Mouse (Mus musculus): ENCODE results near the gene Etv1. TPM values are rescaled to one million over a fixed set of nuclear protein-coding genes. Genes with fewer than 3 reads are reported as not detected.

Etv1 gene
- 1.1 and 1.2 TPM in 2 replicates for polyA plus RNA-seq (2016; fragmentation: Nextera tagmentation; extraction: Ambion mirVana)

GRCm38 (mm10) chr12:38779186-38779777 is at the start of gene Etv1:
Gene Etv1, plus strand, starts transcription at chr12:38779380.
- H3K27ac ChIP-seq, result peak within 1 kb of the TSS; percentile 49; the same call in 1 of the 2 replicates
- H3K36me3 ChIP-seq, result no peaks in the 10 kb centered on the region
- peak; percentile 47 for ATAC-seq
- WGBS (ENCODE audit: insufficient replicate concordance), result under 1% methylated on average over 20 of the region's 20 CpGs
- no peaks in the 10 kb centered on the region for H3K9me3 ChIP-seq (replicated peaks)
- H3K4me1 ChIP-seq, result 0 out of 2 replicates have a peak, but pooled peaks cover 9% of the 10 kb centered on the region
- H3K27me3 ChIP-seq (replicated peaks), result no peaks in the 10 kb centered on the region
- H3K4me3 ChIP-seq, result peak within 1 kb of the TSS; percentile 54
- H3K4me2 ChIP-seq, result peak within 1 kb of the TSS; percentile 76
- peak within 1 kb of the TSS; percentile 31; the same call in 1 of the 2 replicates for H3K9ac ChIP-seq

GRCm38 (mm10) chr12:38729661-38730060 is 49.5 kb upstream of the Etv1 start:
- Histone ChIP-seq H3K9ac (no peak overlapping the region), H3K4me2 (no peak overlapping the region), H3K36me3 (no peaks in the 10 kb centered on the region), H3K4me1 (no peaks in the 10 kb centered on the region), H3K27me3 (replicated peaks) (no peaks in the 10 kb centered on the region), H3K4me3 (no peak overlapping the region), H3K27ac (no peak overlapping the region), H3K9me3 (replicated peaks) (no peaks in the 10 kb centered on the region)
- no peak for ATAC-seq
- WGBS (ENCODE audit: insufficient replicate concordance), result 58% methylated on average over 3 of the region's 3 CpGs

GRCm38 (mm10) chr12:38730791-38731190 is 48.4 kb upstream of the Etv1 start:
- no peaks in the 10 kb centered on the region for H3K36me3 ChIP-seq
- no peaks in the 10 kb centered on the region for H3K27me3 ChIP-seq (replicated peaks)
- no peak overlapping the region for H3K9ac ChIP-seq
- no peaks in the 10 kb centered on the region for H3K4me1 ChIP-seq
- no peak overlapping the region for H3K4me3 ChIP-seq
- H3K9me3 ChIP-seq (replicated peaks), result no peaks in the 10 kb centered on the region
- no peak overlapping the region for H3K4me2 ChIP-seq
- WGBS (ENCODE audit: insufficient replicate concordance), result 63% methylated on average over 2 of the region's 2 CpGs
- ATAC-seq, result no peak
- H3K27ac ChIP-seq, result no peak overlapping the region

GRCm38 (mm10) chr12:38759322-38759721 is 19.9 kb upstream of the Etv1 start:
- WGBS (ENCODE audit: insufficient replicate concordance), result 31% methylated on average over 2 of the region's 2 CpGs
- no peaks in the 10 kb centered on the region for H3K27me3 ChIP-seq (replicated peaks)
- no peak overlapping the region for H3K27ac ChIP-seq
- H3K9me3 ChIP-seq (replicated peaks), result no peaks in the 10 kb centered on the region
- no peak overlapping the region for H3K4me3 ChIP-seq
- no peaks in the 10 kb centered on the region for H3K4me1 ChIP-seq
- no peaks in the 10 kb centered on the region for H3K36me3 ChIP-seq
- H3K9ac ChIP-seq, result no peak overlapping the region
- no peak overlapping the region for H3K4me2 ChIP-seq
- ATAC-seq, result no peak

- Histone ChIP-seq H3K27ac (no peak overlapping the region), H3K4me2 (no peak overlapping the region)
Measured at GRCm38 (mm10) chr12:38777316-38777715, 1.9 kb upstream of the Etv1 start.

GRCm38 (mm10) chr12:38777957-38778298 is 1.3 kb upstream of the Etv1 start:
- Histone ChIP-seq H3K27me3 (replicated peaks) (no peaks in the 10 kb centered on the region), H3K36me3 (no peaks in the 10 kb centered on the region), H3K9ac (no peak overlapping the region), H3K4me1 (0 out of 2 replicates have a peak, but pooled peaks cover 9% of the 10 kb centered on the region), H3K9me3 (replicated peaks) (no peaks in the 10 kb centered on the region), H3K4me2 (peak overlapping the region; percentile 76), H3K27ac (no peak overlapping the region), H3K4me3 (peak overlapping the region; percentile 54)
- WGBS (ENCODE audit: insufficient replicate concordance), result 10% methylated on average over 6 of the region's 6 CpGs
- ATAC-seq, result no peak

More at GRCm38 (mm10) chr12:38777316-38777715, 1.9 kb upstream of the Etv1 start:
- no peaks in the 10 kb centered on the region for H3K27me3 ChIP-seq (replicated peaks)
- H3K9me3 ChIP-seq (replicated peaks), result no peaks in the 10 kb centered on the region
- WGBS (ENCODE audit: insufficient replicate concordance), result 67% methylated on average over 7 of the region's 7 CpGs
- 0 out of 2 replicates have a peak, but pooled peaks cover 9% of the 10 kb centered on the region for H3K4me1 ChIP-seq
- H3K9ac ChIP-seq, result no peak overlapping the region
- ATAC-seq, result no peak
- H3K36me3 ChIP-seq, result no peaks in the 10 kb centered on the region
- H3K4me3 ChIP-seq, result no peak overlapping the region

- peak; percentile 88 for ATAC-seq
Measured at GRCm38 (mm10) chr12:38778299-38779075, 693 bp upstream of the Etv1 start.

GRCm38 (mm10) chr12:38780006-38780954 is 1.1 kb downstream of the Etv1 start:
- H3K9ac ChIP-seq, result 0 out of 2 replicates have a peak overlapping the region, but pooled peaks have one; percentile 31

More at GRCm38 (mm10) chr12:38778299-38779075, 693 bp upstream of the Etv1 start:
- Histone ChIP-seq H3K9ac (peak overlapping the region; percentile 29; the same call in 1 of the 2 replicates), H3K4me1 (0 out of 2 replicates have a peak, but pooled peaks cover 9% of the 10 kb centered on the region), H3K36me3 (no peaks in the 10 kb centered on the region), H3K27ac (peak overlapping the region; percentile 49; the same call in 1 of the 2 replicates), H3K9me3 (replicated peaks) (no peaks in the 10 kb centered on the region), H3K4me3 (peak overlapping the region; percentile 54), H3K27me3 (replicated peaks) (no peaks in the 10 kb centered on the region), H3K4me2 (peak overlapping the region; percentile 76)
- 1% methylated on average over 36 of the region's 37 CpGs for WGBS (ENCODE audit: insufficient replicate concordance)

GRCm38 (mm10) chr12:38780955-38781304 is 1.8 kb downstream of the Etv1 start:
- H3K27me3 ChIP-seq (replicated peaks), result no peaks in the 10 kb centered on the region
- no peak overlapping the region for H3K9ac ChIP-seq
- no peak for ATAC-seq
- peak overlapping the region; percentile 76 for H3K4me2 ChIP-seq
- no peaks in the 10 kb centered on the region for H3K36me3 ChIP-seq
- H3K9me3 ChIP-seq (replicated peaks), result no peaks in the 10 kb centered on the region
- peak overlapping the region; percentile 54 for H3K4me3 ChIP-seq
- whole genome bisulfite sequencing (ENCODE audit: insufficient replicate concordance), result 1% methylated on average over 11 of the region's 11 CpGs
- 0 out of 2 replicates have a peak, but pooled peaks cover 9% of the 10 kb centered on the region for H3K4me1 ChIP-seq
- no peak overlapping the region for H3K27ac ChIP-seq

More at GRCm38 (mm10) chr12:38780006-38780954, 1.1 kb downstream of the Etv1 start:
- H3K4me2 ChIP-seq, result peak overlapping the region; percentile 76
- 0 out of 2 replicates have a peak, but pooled peaks have one; percentile 8 for ATAC-seq
- no peaks in the 10 kb centered on the region for H3K36me3 ChIP-seq
- H3K27me3 ChIP-seq (replicated peaks), result no peaks in the 10 kb centered on the region
- H3K27ac ChIP-seq, result peak overlapping the region; percentile 30; the same call in 1 of the 2 replicates
- no peaks in the 10 kb centered on the region for H3K9me3 ChIP-seq (replicated peaks)
- H3K4me1 ChIP-seq, result 0 out of 2 replicates have a peak, but pooled peaks cover 9% of the 10 kb centered on the region
- under 1% methylated on average over 33 of the region's 33 CpGs for WGBS (ENCODE audit: insufficient replicate concordance)
- peak overlapping the region; percentile 54 for H3K4me3 ChIP-seq

GRCm38 (mm10) chr12:38781686-38782085 is 2.5 kb downstream of the Etv1 start:
- Histone ChIP-seq H3K9ac (no peak overlapping the region), H3K9me3 (replicated peaks) (no peaks in the 10 kb centered on the region), H3K27me3 (replicated peaks) (no peaks in the 10 kb centered on the region), H3K27ac (no peak overlapping the region), H3K4me2 (no peak overlapping the region; the same call in 1 of the 2 replicates), H3K4me1 (0 out of 2 replicates have a peak, but pooled peaks cover 9% of the 10 kb centered on the region), H3K36me3 (no peaks in the 10 kb centered on the region), H3K4me3 (no peak overlapping the region)
- ATAC-seq, result no peak
- whole genome bisulfite sequencing (ENCODE audit: insufficient replicate concordance), result 36% methylated on average over 6 of the region's 6 CpGs

- H3K27ac ChIP-seq, result no peak overlapping the region
- no peaks in the 10 kb centered on the region for H3K9me3 ChIP-seq (replicated peaks)
- WGBS (ENCODE audit: insufficient replicate concordance), result 55% methylated on average over 1 of the region's 1 CpGs
- H3K4me2 ChIP-seq, result no peak overlapping the region
- H3K36me3 ChIP-seq, result no peaks in the 10 kb centered on the region
- H3K4me3 ChIP-seq, result no peak overlapping the region
- 0 out of 2 replicates have a peak, but pooled peaks cover 4% of the 10 kb centered on the region for H3K4me1 ChIP-seq
- no peak for ATAC-seq
- H3K9ac ChIP-seq, result no peak overlapping the region
- no peaks in the 10 kb centered on the region for H3K27me3 ChIP-seq (replicated peaks)
Measured at GRCm38 (mm10) chr12:38783291-38783690, 4.1 kb downstream of the Etv1 start.
